In genomic region chr3:82047100-82047753, GRCm38 (mm10) we compare ENCODE assay signal across 9 mouse cellular contexts. TPM values are rescaled to one million over a fixed set of nuclear protein-coding genes. Genes with fewer than 3 reads are reported as not detected.
DNase-seq lines count a peak whose midpoint lies in the region; ATAC-seq and TF ChIP-seq lines count a peak whose summit lies in the region.
"Had no signal": no experiment of that assay in that cellular context is flagged by ENCODE, and none has a peak within 500 bp of the region (broad histone marks: within the 10 kb centered on the region; RNA-seq: fewer than 3 reads in every experiment).

No protein-coding gene starts in this region.

- H3K27me3 ChIP-seq in E14TG2a.4 (ENCODE audit: insufficient read depth, low read length) = no peaks in the 10 kb centered on the region
- H3K27me3 ChIP-seq in forebrain, embryonic 13.5 days = no peaks in the 10 kb centered on the region

- H3K9ac ChIP-seq in forebrain, embryonic 13.5 days = no peak overlapping the region

- H3K4me2 ChIP-seq in forebrain, embryonic 13.5 days = no peak overlapping the region

- DNase-seq in left cerebral cortex, adult 2 months (ENCODE audit: extremely low spot score in 1 of 2, low spot score in 2 of 2) = no peak
- DNase-seq in left cerebral cortex, adult 8-10 months (ENCODE audit: low spot score in 2 of 2) = no peak
- peak; percentile 63 for DNase-seq in adrenal gland, postnatal 14 days
- DNase-seq in kidney, postnatal 36 days = peak; percentile 42 to 83
- peak; percentile 75 for DNase-seq in retina, embryonic 14.5 days (ENCODE audit: low spot score)
- no peak for DNase-seq in frontal cortex, postnatal 14 days (ENCODE audit: low spot score in 2 of 2)

- ATAC-seq in forebrain, embryonic 13.5 days = peak; percentile 82

- no peak overlapping the region for H3K4me3 ChIP-seq in left cerebral cortex, adult 2 months
- no peak overlapping the region for H3K4me3 ChIP-seq in E14TG2a.4 (replicated peaks; ENCODE audit: low read length)
- H3K4me3 ChIP-seq in forebrain, embryonic 13.5 days = no peak overlapping the region
- H3K4me3 ChIP-seq: erythroblast, embryonic 14.5 days had no signal

- TF ChIP-seq CTCF in left cerebral cortex, adult 2 months (IDR thresholded peaks at IDR 0.05) = peak; percentile 88
- TF ChIP-seq CTCF in E14TG2a.4 (conservative IDR thresholded peaks at IDR 0.05; ENCODE audit: low read length) = peak; percentile 49

- no peaks in the 10 kb centered on the region for H3K36me3 ChIP-seq in E14TG2a.4 (ENCODE audit: insufficient read depth, low read length)
- peaks cover 3% of the 10 kb centered on the region; the same call in 1 of the 2 replicates for H3K36me3 ChIP-seq in forebrain, embryonic 13.5 days (ENCODE audit: poor library complexity, severe bottlenecking)

- no peaks in the 10 kb centered on the region for H3K9me3 ChIP-seq in E14TG2a.4 (ENCODE audit: low read length)
- H3K9me3 ChIP-seq in forebrain, embryonic 13.5 days (replicated peaks) = no peaks in the 10 kb centered on the region

- H3K27ac ChIP-seq in left cerebral cortex, adult 2 months = peak overlapping the region; percentile 54; the same call in 1 of the 2 replicates
- H3K27ac ChIP-seq in forebrain, embryonic 13.5 days = no peak overlapping the region

- intact Hi-C loops in left cerebral cortex, adult 2 months (cut with DNase I) = loop anchor here (1.0 to 5.0 kb wide), 5 partner anchors 95 to 304 kb away; no protein-coding TSS in a partner anchor

- WGBS in forebrain, embryonic 13.5 days = 30% methylated on average over 8 of the region's 8 CpGs

- H3K4me1 ChIP-seq in E14TG2a.4 (replicated peaks; ENCODE audit: low read depth, low read length) = no peaks in the 10 kb centered on the region; the same call in 1 of the 2 replicates
- H3K4me1 ChIP-seq in forebrain, embryonic 13.5 days = no peaks in the 10 kb centered on the region; the same call in none of the 2 replicates

RNA-seq across cellular contexts. Expression of gene Gucy1b1, which starts 27.3 kb away (rescaled TPM):
- total RNA-seq in left cerebral cortex, adult 2 months (2021) = 100 to 1,000 TPM; 160 to 163 TPM
- total RNA-seq in left cerebral cortex, adult 8-10 months (2022) = 100 to 1,000 TPM; 163 to 193 (median 182) TPM
- 12.5 and 13.7 TPM in 2 replicates for total RNA-seq in adrenal gland, postnatal 14 days (2021)
- 23.5 and 26.4 TPM in 2 replicates for polyA plus RNA-seq in forebrain, embryonic 13.5 days (2015; fragmentation: Nextera tagmentation; extraction: Ambion mirVana)
- polyA plus RNA-seq: erythroblast, embryonic 14.5 days had no signal

Comparison
In these comparisons a context has a peak if more than half of its experiments do, and no peak if none do; other contexts are left out.
1. DNase-seq: peak in adrenal gland, postnatal 14 days (single experiment), kidney, postnatal 36 days (2 of 2) and retina, embryonic 14.5 days (single experiment); none in left cerebral cortex, adult 2 months (0 of 2), left cerebral cortex, adult 8-10 months (0 of 2) and frontal cortex, postnatal 14 days (0 of 2).
2. RNA of gene Gucy1b1, which starts 27.3 kb away (total RNA-seq): 163 to 193 TPM in left cerebral cortex, adult 8-10 months and 160 to 163 TPM in left cerebral cortex, adult 2 months; 12.5 to 13.7 TPM in adrenal gland, postnatal 14 days; every median in the first group is over 10 times any median in the second.